Mouse (Mus musculus) cerebellum, adult 18-20 months (tissue): ENCODE measurements around the gene Pex11g.

Source experiments
- DNase-seq, 2 experiments: peaks; one replicate each; pipeline ENCODE4 v3.0.0; 2021

Gene Pex11g

GRCm38 (mm10) chr8:3467006-3467885, at the start of gene Pex11g:
Gene Pex11g, minus strand, starts transcription at chr8:3467680.
- peak; percentile 97 to 98 for DNase-seq

GRCm38 (mm10) chr8:3517117-3517495, 49.6 kb upstream of the Pex11g start:
- DNase-seq, result no peak

- peak; percentile 95 to 99 for DNase-seq
Measured at GRCm38 (mm10) chr8:3516450-3517116, 49.1 kb upstream of the Pex11g start.

GRCm38 (mm10) chr8:3515771-3516417, 48.4 kb upstream of the Pex11g start:
- DNase-seq, result peak; percentile 33 to 58

GRCm38 (mm10) chr8:3515260-3515671, 47.8 kb upstream of the Pex11g start, which contains the start of gene Pnpla6:
Gene Pnpla6, plus strand, starts transcription at chr8:3515384.
- peak; percentile 92 to 93 for DNase-seq

- peak; percentile 31 to 42 for DNase-seq
Measured at GRCm38 (mm10) chr8:3514681-3515247, 47.3 kb upstream of the Pex11g start.

- DNase-seq, result no peak
Measured at GRCm38 (mm10) chr8:3507979-3508754, 40.7 kb upstream of the Pex11g start.

GRCm38 (mm10) chr8:3502217-3502616, 34.7 kb upstream of the Pex11g start:
- DNase-seq, result no peak

GRCm38 (mm10) chr8:3500235-3501090, 33.0 kb upstream of the Pex11g start, which contains the start of gene Mcoln1:
Gene Mcoln1, plus strand, starts transcription at chr8:3500457.
- peak; percentile 98 to 99 for DNase-seq

GRCm38 (mm10) chr8:3499751-3500150, 32.3 kb upstream of the Pex11g start:
- no peak for DNase-seq

- DNase-seq, result no peak
Measured at GRCm38 (mm10) chr8:3498583-3498982, 31.1 kb upstream of the Pex11g start.

GRCm38 (mm10) chr8:3496428-3496748, 28.9 kb upstream of the Pex11g start:
- DNase-seq, result no peak

- DNase-seq, result peak in 1 of 2 experiments; percentile 19
Measured at GRCm38 (mm10) chr8:3495578-3496427, 28.3 kb upstream of the Pex11g start.

- DNase-seq, result no peak
Measured at GRCm38 (mm10) chr8:3493845-3494208, 26.3 kb upstream of the Pex11g start.

- peak; percentile 78 to 83 for DNase-seq
Measured at GRCm38 (mm10) chr8:3492901-3493844, 25.7 kb upstream of the Pex11g start, which contains the start of gene Zfp358. Gene Zfp358, plus strand, starts transcription at chr8:3493138.

GRCm38 (mm10) chr8:3485192-3485591, 17.7 kb upstream of the Pex11g start:
- no peak for DNase-seq

GRCm38 (mm10) chr8:3483546-3483945, 16.1 kb upstream of the Pex11g start:
- DNase-seq, result no peak

- DNase-seq, result no peak
Measured at GRCm38 (mm10) chr8:3482240-3482740, 14.8 kb upstream of the Pex11g start.

GRCm38 (mm10) chr8:3481605-3482004, 14.1 kb upstream of the Pex11g start:
- no peak for DNase-seq
